Mouse (Mus musculus) E14TG2a.4 (cell line): Measurements from ENCODE around the gene Izumo2.

Experiments used
- H3K27me3 ChIP-seq: 2 replicates; pipeline ENCODE4 v1.6.1; 2014; ENCODE audit warnings: low read length, control low read depth; ENCODE audit not compliant: insufficient read depth
- H3K36me3 ChIP-seq: 2 replicates; pipeline ENCODE4 v1.6.1; 2014; ENCODE audit warnings: low read length, control low read depth; ENCODE audit not compliant: insufficient read depth
- H3K4me1 ChIP-seq: replicated peaks from 2 replicates; pipeline ENCODE4 v1.6.1; 2014; ENCODE audit warnings: low read depth, low read length, control low read depth
- H3K4me3 ChIP-seq: replicated peaks from 2 replicates; pipeline ENCODE4 v1.5.1; 2014; ENCODE audit warnings: mild to moderate bottlenecking, low read length
- H3K9me3 ChIP-seq: 2 replicates; pipeline ENCODE4 v1.6.1; 2014; ENCODE audit warnings: low read length, control low read depth
- CTCF ChIP-seq: conservative IDR thresholded peaks from 2 replicates; pipeline ENCODE4 v1.5.1; 2014; ENCODE audit warnings: low read length
- NANOG ChIP-seq: IDR thresholded peaks from 2 replicates; pipeline ENCODE4 v1.6.1; 2014; ENCODE audit warnings: borderline replicate concordance, low read length, mixed read lengths
- POU5F1 ChIP-seq: IDR thresholded peaks from 2 replicates; pipeline ENCODE4 v1.6.1; 2014; ENCODE audit warnings: low read length, borderline replicate concordance

Izumo2 gene

GRCm38 (mm10) chr7:44688890-44689289, 19.7 kb upstream of the Izumo2 start:
- TF ChIP-seq NANOG = no peak
- TF ChIP-seq CTCF = peak; percentile 63
- Histone ChIP-seq H3K36me3 (no peaks in the 10 kb centered on the region), H3K9me3 (no peaks in the 10 kb centered on the region), H3K4me3 (no peak overlapping the region), H3K27me3 (no peaks in the 10 kb centered on the region; the same call in 1 of the 2 replicates), H3K4me1 (peaks cover 44% of the 10 kb centered on the region)

- peaks cover 44% of the 10 kb centered on the region for H3K4me1 ChIP-seq
- H3K4me3 ChIP-seq = no peak overlapping the region
- H3K9me3 ChIP-seq = no peaks in the 10 kb centered on the region
- TF ChIP-seq NANOG (no peak), POU5F1 (no peak), CTCF (no peak)
- no peaks in the 10 kb centered on the region; the same call in 1 of the 2 replicates for H3K27me3 ChIP-seq
- no peaks in the 10 kb centered on the region for H3K36me3 ChIP-seq
Observed at GRCm38 (mm10) chr7:44689331-44689730, 19.2 kb upstream of the Izumo2 start.

- peaks cover 53% of the 10 kb centered on the region for H3K4me1 ChIP-seq
- no peak overlapping the region for H3K4me3 ChIP-seq
- no peak for TF ChIP-seq CTCF
- TF ChIP-seq NANOG = no peak
- no peak for TF ChIP-seq POU5F1
- no peaks in the 10 kb centered on the region for H3K36me3 ChIP-seq
- no peaks in the 10 kb centered on the region for H3K27me3 ChIP-seq
- no peaks in the 10 kb centered on the region for H3K9me3 ChIP-seq
Observed at GRCm38 (mm10) chr7:44693427-44694175, 14.9 kb upstream of the Izumo2 start.

GRCm38 (mm10) chr7:44695223-44695622, 13.3 kb upstream of the Izumo2 start:
- Histone ChIP-seq H3K27me3 (no peaks in the 10 kb centered on the region), H3K4me1 (peaks cover 54% of the 10 kb centered on the region), H3K4me3 (no peak overlapping the region), H3K36me3 (no peaks in the 10 kb centered on the region), H3K9me3 (no peaks in the 10 kb centered on the region)
- TF ChIP-seq CTCF (no peak), POU5F1 (no peak), NANOG (no peak)

- H3K4me3 ChIP-seq = peak overlapping the region; percentile 63
- TF ChIP-seq POU5F1 (no peak), CTCF (no peak), NANOG (no peak)
Observed at GRCm38 (mm10) chr7:44697191-44697710, 11.3 kb upstream of the Izumo2 start.

GRCm38 (mm10) chr7:44697980-44698379, 10.6 kb upstream of the Izumo2 start:
- peaks cover 67% of the 10 kb centered on the region for H3K4me1 ChIP-seq
- H3K27me3 ChIP-seq = no peaks in the 10 kb centered on the region
- no peaks in the 10 kb centered on the region for H3K36me3 ChIP-seq
- H3K4me3 ChIP-seq = no peak overlapping the region
- no peaks in the 10 kb centered on the region for H3K9me3 ChIP-seq
- TF ChIP-seq POU5F1 (no peak), CTCF (no peak), NANOG (no peak)

More at GRCm38 (mm10) chr7:44697191-44697710, 11.3 kb upstream of the Izumo2 start:
- H3K27me3 ChIP-seq = no peaks in the 10 kb centered on the region
- H3K4me1 ChIP-seq = peaks cover 62% of the 10 kb centered on the region
- H3K36me3 ChIP-seq = no peaks in the 10 kb centered on the region
- no peaks in the 10 kb centered on the region for H3K9me3 ChIP-seq

- TF ChIP-seq NANOG (no peak), CTCF (peak; percentile 86)
- H3K4me1 ChIP-seq = peaks cover 56% of the 10 kb centered on the region
- H3K27me3 ChIP-seq = no peaks in the 10 kb centered on the region
- H3K4me3 ChIP-seq = peak overlapping the region; percentile 68; the same call in 1 of the 2 replicates
- H3K36me3 ChIP-seq = no peaks in the 10 kb centered on the region
- H3K9me3 ChIP-seq = no peaks in the 10 kb centered on the region
Observed at GRCm38 (mm10) chr7:44701921-44702320, 6.6 kb upstream of the Izumo2 start.

GRCm38 (mm10) chr7:44702985-44703384, 5.6 kb upstream of the Izumo2 start:
- Histone ChIP-seq H3K9me3 (no peaks in the 10 kb centered on the region), H3K27me3 (no peaks in the 10 kb centered on the region), H3K36me3 (no peaks in the 10 kb centered on the region), H3K4me1 (peaks cover 50% of the 10 kb centered on the region), H3K4me3 (peak overlapping the region; percentile 68)
- TF ChIP-seq POU5F1 (no peak), CTCF (no peak), NANOG (no peak)
